Mouse (Mus musculus): ENCODE data around the gene Olfr1354. TPM values are rescaled to one million over a fixed set of nuclear protein-coding genes. Genes with fewer than 3 reads are reported as not detected.
"Not testable (repeated sequence)": the region's sequence is repeated elsewhere in the genome, so short reads cannot be mapped to it uniquely, and the experiment has no call there.

Olfr1354 gene
- not detected in 2 replicates for polyA plus RNA-seq (2015; fragmentation: Nextera tagmentation; extraction: Ambion mirVana)

DNA sequence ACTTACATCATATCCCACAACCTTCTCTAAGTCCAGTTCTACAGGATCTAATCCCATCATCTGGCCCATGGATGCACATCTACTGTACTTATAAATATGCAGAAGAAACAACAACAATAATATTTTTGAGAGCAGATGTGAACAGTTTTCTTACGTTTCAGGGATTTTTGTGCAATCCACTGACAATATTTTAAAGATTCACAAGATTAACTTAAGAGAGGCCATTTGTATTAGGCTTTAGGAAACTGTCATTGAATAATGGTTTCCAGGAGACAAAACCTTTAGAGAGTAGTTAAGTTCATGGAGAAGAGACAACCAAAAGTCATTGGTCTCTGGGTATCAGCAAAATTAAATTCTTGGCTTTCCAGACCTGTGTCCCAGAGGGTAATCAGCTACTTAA is at the start of gene Olfr1354:
TSS of gene Olfr1354 (plus strand) at position 301 of the 400 bp plus-strand sequence.
- whole genome bisulfite sequencing = 86% methylated on average over 1 of the region's 1 CpGs
- not testable (repeated sequence) for H3K27me3 ChIP-seq (ENCODE audit: insufficient read depth, low read length); H3K27ac ChIP-seq (ENCODE audit: low read length); H3K4me3 ChIP-seq (ENCODE audit: low read length); H3K9me3 ChIP-seq (ENCODE audit: low read length); ATAC-seq (ENCODE audit: low FRiP score, low TSS enrichment); H3K36me3 ChIP-seq (ENCODE audit: insufficient read depth, low read length); H3K9ac ChIP-seq (replicated peaks; ENCODE audit: low read length); H3K4me2 ChIP-seq (replicated peaks; ENCODE audit: low read depth, low read length); H3K4me1 ChIP-seq (ENCODE audit: insufficient read depth, low read length)

DNA sequence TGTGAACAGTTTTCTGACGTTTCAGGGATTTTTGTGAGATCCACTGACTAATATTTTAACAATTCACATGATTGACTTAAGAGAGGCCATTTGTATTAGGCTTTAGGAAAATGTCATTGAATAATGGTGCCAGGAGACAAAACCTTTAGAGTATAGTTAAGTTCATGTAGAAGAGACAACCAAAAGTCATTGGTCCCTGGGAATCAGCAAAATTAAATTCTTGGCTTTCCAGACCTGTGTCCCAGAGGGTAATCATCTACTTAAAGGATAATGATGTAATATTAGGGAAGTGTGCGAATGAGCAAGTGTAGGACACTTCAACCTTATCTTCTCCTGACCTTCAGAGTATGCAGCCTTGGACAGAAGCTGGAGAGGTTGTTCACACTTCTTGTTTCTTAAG is 37.7 kb upstream of the Olfr1354 start, which contains the start of gene Olfr1355:
TSS of gene Olfr1355 (plus strand) at position 301 of the 400 bp plus-strand sequence.
- no peak within 1 kb of the TSS for H3K4me2 ChIP-seq (replicated peaks; ENCODE audit: low read depth, low read length)
- H3K4me1 ChIP-seq (ENCODE audit: insufficient read depth, low read length) = no peaks in the 10 kb centered on the region
- no peak for ATAC-seq (ENCODE audit: low FRiP score, low TSS enrichment)
- H3K27ac ChIP-seq (ENCODE audit: low read length) = no peak within 1 kb of the TSS
- 67% methylated on average over 2 of the region's 2 CpGs for WGBS
- H3K9me3 ChIP-seq (ENCODE audit: low read length) = no peaks in the 10 kb centered on the region
- H3K27me3 ChIP-seq (ENCODE audit: insufficient read depth, low read length) = no peaks in the 10 kb centered on the region
- no peak within 1 kb of the TSS for H3K4me3 ChIP-seq (ENCODE audit: low read length)
- H3K36me3 ChIP-seq (ENCODE audit: insufficient read depth, low read length) = no peaks in the 10 kb centered on the region
- no peak within 1 kb of the TSS for H3K9ac ChIP-seq (replicated peaks; ENCODE audit: low read length)

DNA sequence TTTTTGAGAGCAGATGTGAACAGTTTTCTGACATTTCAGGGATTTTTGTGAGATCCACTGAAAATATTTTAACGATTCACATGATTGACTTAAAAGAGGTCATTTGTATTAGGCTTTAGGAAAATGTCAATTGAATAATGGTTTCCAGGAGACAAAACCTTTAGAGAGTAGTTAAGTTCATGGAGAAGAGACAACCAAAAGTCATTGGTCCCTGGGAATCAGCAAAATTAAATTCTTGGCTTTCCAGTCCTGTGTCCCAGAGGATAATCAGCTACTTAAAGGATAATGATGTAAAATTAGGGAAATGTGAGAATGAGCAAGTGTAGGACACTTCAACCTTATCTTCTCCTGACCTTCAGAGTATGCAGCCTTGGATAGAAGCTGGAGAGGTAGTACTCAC is 37.4 kb downstream of the Olfr1354 start, which contains the start of gene Olfr8:
TSS of gene Olfr8 (plus strand) at position 301 of the 400 bp plus-strand sequence.
- ATAC-seq (ENCODE audit: low FRiP score, low TSS enrichment) = not testable (repeated sequence)

DNA sequence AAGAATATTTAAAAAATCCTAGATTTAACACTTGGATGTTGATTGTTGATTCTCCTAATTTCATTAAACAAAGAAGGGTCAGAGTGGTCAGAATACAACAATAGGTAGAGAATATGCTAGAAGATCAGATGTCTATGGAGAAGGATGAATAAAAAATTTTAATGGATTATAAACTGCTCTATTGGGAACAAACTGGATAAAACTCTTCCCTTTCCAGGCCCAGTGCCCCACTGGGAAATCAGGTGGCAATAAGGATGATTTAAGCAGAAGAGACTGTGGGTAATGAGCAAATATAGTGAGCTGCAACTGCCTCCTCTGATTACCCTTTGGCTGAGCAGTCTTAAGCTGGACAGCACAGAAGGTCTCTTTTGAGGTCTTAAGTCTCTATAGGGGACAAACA is 50.0 kb downstream of the Olfr1354 start, which contains the start of gene Olfr1353:
TSS of gene Olfr1353 (plus strand) at position 301 of the 400 bp plus-strand sequence.
- ATAC-seq (ENCODE audit: low FRiP score, low TSS enrichment); H3K9ac ChIP-seq (replicated peaks; ENCODE audit: low read length); H3K27me3 ChIP-seq (ENCODE audit: insufficient read depth, low read length); H3K27ac ChIP-seq (ENCODE audit: low read length); H3K4me1 ChIP-seq (ENCODE audit: insufficient read depth, low read length); H3K4me2 ChIP-seq (replicated peaks; ENCODE audit: low read depth, low read length); H3K9me3 ChIP-seq (ENCODE audit: low read length); H3K4me3 ChIP-seq (ENCODE audit: low read length); H3K36me3 ChIP-seq (ENCODE audit: insufficient read depth, low read length): not testable (repeated sequence)

More for the DNA sequence above, 37.4 kb downstream of the Olfr1354 start, which contains the start of gene Olfr8:
- H3K9me3 ChIP-seq (ENCODE audit: low read length); H3K4me2 ChIP-seq (replicated peaks; ENCODE audit: low read depth, low read length); H3K4me3 ChIP-seq (ENCODE audit: low read length); H3K27ac ChIP-seq (ENCODE audit: low read length); H3K9ac ChIP-seq (replicated peaks; ENCODE audit: low read length); H3K36me3 ChIP-seq (ENCODE audit: insufficient read depth, low read length); H3K27me3 ChIP-seq (ENCODE audit: insufficient read depth, low read length); H3K4me1 ChIP-seq (ENCODE audit: insufficient read depth, low read length): not testable (repeated sequence)
- 80% methylated on average over 1 of the region's 1 CpGs for WGBS

Other genes starting within 250 kb of the Olfr1354 start
- gene Casp14, start 194.9 kb upstream of the Olfr1354 start, polyA plus RNA-seq (2015; fragmentation: Nextera tagmentation; extraction: Ambion mirVana) = not detected in 2 replicates
- gene Ccdc105, start 160.1 kb upstream of the Olfr1354 start, polyA plus RNA-seq (2015; fragmentation: Nextera tagmentation; extraction: Ambion mirVana) = not detected in 2 replicates
- 0.67 and 0.69 TPM in 2 replicates for gene Slc1a6, start 132.7 kb upstream of the Olfr1354 start, polyA plus RNA-seq (2015; fragmentation: Nextera tagmentation; extraction: Ambion mirVana)
- not detected in 2 replicates for gene Olfr1356, start 61.0 kb upstream of the Olfr1354 start, polyA plus RNA-seq (2015; fragmentation: Nextera tagmentation; extraction: Ambion mirVana)
- not detected in 2 replicates for gene Olfr1355, start 37.6 kb upstream of the Olfr1354 start, polyA plus RNA-seq (2015; fragmentation: Nextera tagmentation; extraction: Ambion mirVana)
- gene Olfr8, start 37.5 kb downstream of the Olfr1354 start, polyA plus RNA-seq (2015; fragmentation: Nextera tagmentation; extraction: Ambion mirVana) = not detected in 2 replicates
- gene Olfr1353, start 50.1 kb downstream of the Olfr1354 start, polyA plus RNA-seq (2015; fragmentation: Nextera tagmentation; extraction: Ambion mirVana) = not detected in 2 replicates
- gene Olfr1352, start 67.9 kb downstream of the Olfr1354 start, polyA plus RNA-seq (2015; fragmentation: Nextera tagmentation; extraction: Ambion mirVana) = not detected in 2 replicates
- gene Olfr1351, start 99.3 kb downstream of the Olfr1354 start, polyA plus RNA-seq (2015; fragmentation: Nextera tagmentation; extraction: Ambion mirVana) = not detected in 2 replicates
- 0.09 and 0.10 TPM in 2 replicates for gene Olfr57, start 115.6 kb downstream of the Olfr1354 start, polyA plus RNA-seq (2015; fragmentation: Nextera tagmentation; extraction: Ambion mirVana)
- 29.0 and 29.5 TPM in 2 replicates for gene 2610008E11Rik, start 184.4 kb downstream of the Olfr1354 start, polyA plus RNA-seq (2015; fragmentation: Nextera tagmentation; extraction: Ambion mirVana)
- not detected in 2 replicates for gene Vmn2r80, start 235.6 kb downstream of the Olfr1354 start, polyA plus RNA-seq (2015; fragmentation: Nextera tagmentation; extraction: Ambion mirVana)